Mouse (Mus musculus) CH12.LX (cell line): ENCODE measurements around the gene Ephx1. TPM values are rescaled to one million over a fixed set of nuclear protein-coding genes. Genes with fewer than 3 reads are reported as not detected.

ENCODE experiments used
- DNase-seq: peaks from one replicate; pipeline ENCODE4 v3.0.0-alpha.2; 2013; ENCODE audit errors: extremely low read depth
- H3K27ac ChIP-seq: 2 replicates; pipeline ENCODE4 v1.5.1; 2012; ENCODE audit warnings: low read depth, mild to moderate bottlenecking, control low read depth, moderate library complexity; ENCODE audit not compliant: insufficient read depth
- H3K27me3 ChIP-seq: replicated peaks from 2 replicates; pipeline ENCODE3; 2012; ENCODE audit warnings: inconsistent platforms
- H3K36me3 ChIP-seq, 2 experiments: replicated peaks in 1 of 2; 2 replicates each; pipeline versions ENCODE3 to v1.6.1; 2012; ENCODE audit warnings: inconsistent platforms in 1 of 2, low read length in 1 of 2, mild to moderate bottlenecking in 1 of 2, mixed read lengths in 1 of 2, moderate library complexity in 1 of 2; ENCODE audit not compliant: control insufficient read depth in 1 of 2, insufficient read depth in 1 of 2
- H3K4me1 ChIP-seq, 2 experiments: 2 replicates each; pipeline ENCODE4 v1.6.1; 2012; ENCODE audit warnings: inconsistent platforms in 1 of 2, moderate library complexity in 1 of 2; ENCODE audit not compliant: insufficient read depth in 2 of 2, control insufficient read depth in 1 of 2
- H3K4me2 ChIP-seq: 2 replicates; pipeline ENCODE4 v1.6.1; 2012; ENCODE audit warnings: low read depth, mild to moderate bottlenecking, control low read depth; ENCODE audit not compliant: poor library complexity, insufficient read depth, severe bottlenecking
- H3K4me3 ChIP-seq, 3 experiments: fragments of 150-350 bp in 1 of 3; sonication (generic) in 1 of 3; replicated peaks in 1 of 3; 2 replicates each; pipeline versions ENCODE3 to v1.5.1; 2011 to 2012; ENCODE audit warnings: low read depth in 2 of 3, low read length in 2 of 3, mild to moderate bottlenecking in 2 of 3, moderate library complexity in 2 of 3, control low read depth in 1 of 3, improper control_type of control experiment in 1 of 3, inconsistent platforms in 1 of 3, mixed read lengths in 1 of 3; ENCODE audit not compliant: poor library complexity in 1 of 3
- H3K79me2 ChIP-seq: replicated peaks from 2 replicates; pipeline ENCODE4 v1.6.1; 2012; ENCODE audit warnings: mild to moderate bottlenecking, moderate library complexity; ENCODE audit not compliant: control insufficient read depth, poor library complexity, insufficient read depth, severe bottlenecking; ENCODE audit errors: extremely low read depth
- H3K9ac ChIP-seq: 2 replicates; pipeline ENCODE4 v1.6.1; 2012; ENCODE audit warnings: low read depth, mild to moderate bottlenecking, control low read depth, moderate library complexity; ENCODE audit not compliant: insufficient read depth
- H3K9me3 ChIP-seq: replicated peaks from 2 replicates; pipeline ENCODE3; 2012; ENCODE audit warnings: low read length, inconsistent platforms, mixed read lengths
- CHD1 ChIP-seq: IDR thresholded peaks from 2 replicates; pipeline ENCODE4 v1.6.1; 2012; ENCODE audit warnings: low read depth, low read length, improper control_type of control experiment, inconsistent platforms
- CHD2 ChIP-seq: IDR thresholded peaks from 2 replicates; pipeline ENCODE4 v1.6.1; 2011; ENCODE audit warnings: low read length, improper control_type of control experiment
- ELF1 ChIP-seq: IDR thresholded peaks from 2 replicates; pipeline ENCODE4 v1.6.1; 2014; ENCODE audit warnings: low read depth, mild to moderate bottlenecking, inconsistent platforms, low read length, improper control_type of control experiment
- EP300 ChIP-seq: IDR thresholded peaks from 2 replicates; pipeline ENCODE4 v1.6.1; 2011; ENCODE audit warnings: low read length, improper control_type of control experiment
- GABPA ChIP-seq: IDR thresholded peaks from 2 replicates; pipeline ENCODE4 v1.6.1; 2012; ENCODE audit warnings: low read depth, low read length, improper control_type of control experiment, inconsistent platforms; ENCODE audit not compliant: insufficient replicate concordance
- IRF4 ChIP-seq: IDR thresholded peaks from 2 replicates; pipeline ENCODE4 v1.6.1; 2014; ENCODE audit warnings: low read depth, mild to moderate bottlenecking, inconsistent platforms, low read length, improper control_type of control experiment
- JUN ChIP-seq: IDR thresholded peaks from 2 replicates; pipeline ENCODE4 v1.6.1; 2011; ENCODE audit warnings: low read depth, mild to moderate bottlenecking, low read length, improper control_type of control experiment, moderate library complexity; ENCODE audit not compliant: insufficient read depth
- MAFK ChIP-seq: IDR thresholded peaks from 2 replicates; pipeline ENCODE4 v1.6.1; 2011; ENCODE audit warnings: low read length, improper control_type of control experiment; ENCODE audit not compliant: insufficient replicate concordance
- MYC ChIP-seq: IDR thresholded peaks from 2 replicates; pipeline ENCODE4 v1.6.1; 2011; ENCODE audit warnings: low read depth, mild to moderate bottlenecking, improper control_type of control experiment, low read length
- POLR2A ChIP-seq: IDR thresholded peaks from 2 replicates; pipeline ENCODE4 v1.6.1; 2011; ENCODE audit warnings: low read depth, mild to moderate bottlenecking, improper control_type of control experiment, low read length
- POLR2AphosphoS2 ChIP-seq: IDR thresholded peaks from 2 replicates; pipeline ENCODE4 v1.6.1; 2011; ENCODE audit warnings: low read depth, low read length, improper control_type of control experiment
- RCOR1 ChIP-seq: conservative IDR thresholded peaks from 2 replicates; pipeline ENCODE4 v1.6.1; 2012; ENCODE audit warnings: low read depth, mild to moderate bottlenecking, inconsistent platforms, low read length, improper control_type of control experiment
- SMC3 ChIP-seq: IDR thresholded peaks from 2 replicates; pipeline ENCODE4 v1.6.1; 2011; ENCODE audit warnings: low read depth, low read length, improper control_type of control experiment
- TBP ChIP-seq: conservative IDR thresholded peaks from 2 replicates; pipeline ENCODE4 v1.6.1; 2011; ENCODE audit warnings: low read depth, low read length, improper control_type of control experiment
- TCF12 ChIP-seq: IDR thresholded peaks from 2 replicates; pipeline ENCODE4 v1.6.1; 2014; ENCODE audit warnings: low read depth, mild to moderate bottlenecking, inconsistent platforms, low read length, improper control_type of control experiment
- UBTF ChIP-seq: IDR thresholded peaks from 2 replicates; pipeline ENCODE4 v1.6.1; 2012; ENCODE audit warnings: low read depth, mild to moderate bottlenecking, inconsistent platforms, low read length, improper control_type of control experiment, moderate library complexity
- USF2 ChIP-seq: conservative IDR thresholded peaks from 2 replicates; pipeline ENCODE4 v1.6.1; 2011; ENCODE audit warnings: low read depth, low read length, improper control_type of control experiment
- ZKSCAN1 ChIP-seq: IDR thresholded peaks from 2 replicates; pipeline ENCODE4 v1.6.1; 2012; ENCODE audit warnings: low read depth, inconsistent platforms, low read length, improper control_type of control experiment, borderline replicate concordance
- dilution Hi-C: fragments of 300-500 bp; cut with MboI; formaldehyde crosslinking; loops from 2 replicates; pipeline ENCODE4 v1.14.3; 2020; ENCODE audit warnings: low sequenced_read_pairs; ENCODE audit not compliant: extremely low pct_unique_long_range_greater_than_20kb, extremely low pct_ligation_motif_present
- in situ Hi-C: fragments of 300-500 bp; cut with MboI; formaldehyde crosslinking; loops from 3 replicates; pipeline ENCODE4 v1.14.3; 2019; ENCODE audit warnings: low sequenced_read_pairs, low pct_ligation_motif_present, low pct_unique_long_range_greater_than_20kb, mixed read lengths
- polyA plus RNA-seq: library from polyadenylated mRNA; unstranded; fragments of >175 nt; gene quantifications from 2 replicates; pipeline ENCODE4 v1.2.1, GENCODE M21; 2012; ENCODE audit warnings: low read depth; ENCODE audit not compliant: insufficient read length
- total RNA-seq, 2 experiments: library from RNA; depleted of rRNA; stranded (reverse); fragments of 300-350 nt in 1 of 2; fragments of >200 nt in 1 of 2; gene quantifications; 2 replicates each; pipeline ENCODE4 v1.2.3; 2012 to 2014

The Ephx1 gene
- total and polyA plus RNA-seq, 3 experiments = 10.7 to 20.7 (median 12.0) TPM

DNA sequence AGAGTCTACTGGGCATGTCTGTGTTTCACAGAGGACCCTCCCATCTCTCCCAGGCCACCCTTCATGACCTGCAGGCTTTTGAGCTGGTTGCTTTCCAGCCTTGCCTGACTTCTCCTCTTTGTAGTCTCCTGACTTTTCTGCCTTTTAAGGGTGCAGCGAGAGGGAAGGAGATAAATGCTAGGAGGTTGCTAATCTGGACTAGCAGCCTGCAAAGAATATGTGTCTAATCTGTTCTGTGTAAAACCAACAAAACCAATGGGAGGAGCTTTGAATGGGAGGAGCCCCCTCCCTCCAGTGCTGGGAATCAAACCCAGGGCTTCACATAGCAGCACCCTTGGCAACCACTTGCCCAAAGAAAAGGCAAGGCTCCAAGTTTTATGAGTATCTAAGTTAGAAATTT lies 47.6 kb upstream of the Ephx1 start:
- no peak overlapping the region for H3K4me3 ChIP-seq
- no peak for DNase-seq
- no peak overlapping the region for H3K4me2 ChIP-seq
- H3K36me3 ChIP-seq = no peaks in the 10 kb centered on the region
- TF ChIP-seq TCF12 = no peak
- in situ Hi-C loops (no loop called here), dilution Hi-C loops (no loop called here)
- no peak overlapping the region for H3K9ac ChIP-seq
- H3K27ac ChIP-seq = no peak overlapping the region
- no peaks in the 10 kb centered on the region for H3K9me3 ChIP-seq
- H3K27me3 ChIP-seq = no peaks in the 10 kb centered on the region
- H3K4me1 ChIP-seq = no peaks in the 10 kb centered on the region
- H3K79me2 ChIP-seq = no peaks in the 10 kb centered on the region

- H3K36me3 ChIP-seq = no peaks in the 10 kb centered on the region
- no peaks in the 10 kb centered on the region for H3K4me1 ChIP-seq
- H3K79me2 ChIP-seq = no peaks in the 10 kb centered on the region
- DNase-seq = no peak
- H3K27me3 ChIP-seq = no peaks in the 10 kb centered on the region
- no peak for TF ChIP-seq CHD2
- TF ChIP-seq RCOR1 = no peak
- no peak for TF ChIP-seq JUN
- TF ChIP-seq IRF4 = no peak
- TF ChIP-seq POLR2AphosphoS2 = no peak
- TF ChIP-seq GABPA = no peak
- no peak for TF ChIP-seq SMC3
- no peak for TF ChIP-seq POLR2A
- no peak for TF ChIP-seq CHD1
- TF ChIP-seq TCF12 = no peak
- no peak for TF ChIP-seq MYC
- TF ChIP-seq ELF1 = no peak
- TF ChIP-seq USF2 = no peak
- no peak for TF ChIP-seq ZKSCAN1
- no peak for TF ChIP-seq UBTF
- TF ChIP-seq MAFK = no peak
- no peak for TF ChIP-seq TBP
- TF ChIP-seq EP300 = no peak
- dilution Hi-C loops = no loop called here
- in situ Hi-C loops = no loop called here
- H3K9me3 ChIP-seq = no peaks in the 10 kb centered on the region
- no peak overlapping the region for H3K9ac ChIP-seq
- H3K27ac ChIP-seq = no peak overlapping the region
- no peak overlapping the region for H3K4me2 ChIP-seq
- no peak overlapping the region for H3K4me3 ChIP-seq
These were observed 43.9 kb upstream of the Ephx1 start for GRCm38 (mm10) chr1:181064648-181065047.
